Mouse (Mus musculus) ES-Bruce4 (cell line): ENCODE measurements around the gene Mcl1. TPM values are rescaled to one million over a fixed set of nuclear protein-coding genes. Genes with fewer than 3 reads are reported as not detected.
A peak's percentile ranks its signal among the peaks of the same experiment; 100 is the strongest.

ENCODE experiments used
- H3K27ac ChIP-seq: 2 replicates; pipeline ENCODE4 v1.5.1; 2012; ENCODE audit warnings: low read length, inconsistent platforms; ENCODE audit not compliant: insufficient read depth
- H3K27me3 ChIP-seq: 2 replicates; pipeline ENCODE4 v1.6.1; 2012; ENCODE audit warnings: mild to moderate bottlenecking, low read length, inconsistent platforms; ENCODE audit not compliant: control insufficient read depth, poor library complexity, insufficient read depth, severe bottlenecking
- H3K36me3 ChIP-seq: 2 replicates; pipeline ENCODE4 v1.6.1; 2012; ENCODE audit warnings: inconsistent platforms, mild to moderate bottlenecking, low read length, moderate library complexity; ENCODE audit not compliant: control insufficient read depth, poor library complexity, insufficient read depth, severe bottlenecking
- H3K4me1 ChIP-seq: one replicate; pipeline ENCODE4 v1.8.1; 2011; ENCODE audit warnings: low read length; ENCODE audit not compliant: control insufficient read depth, insufficient read depth
- H3K4me3 ChIP-seq: 2 replicates; pipeline ENCODE4 v1.5.1; 2011; ENCODE audit warnings: low read depth, mild to moderate bottlenecking, low read length
- H3K9ac ChIP-seq: 2 replicates; pipeline ENCODE4 v1.6.1; 2012; ENCODE audit warnings: low read depth, mild to moderate bottlenecking, inconsistent platforms; ENCODE audit not compliant: poor library complexity, severe bottlenecking
- H3K9me3 ChIP-seq: replicated peaks from 2 replicates; pipeline ENCODE4 v1.6.1; 2012; ENCODE audit warnings: mild to moderate bottlenecking, low read length, inconsistent platforms; ENCODE audit not compliant: control insufficient read depth, poor library complexity, insufficient read depth, severe bottlenecking
- CTCF ChIP-seq: IDR thresholded peaks from one replicate; pipeline ENCODE4 v1.8.1; 2011; ENCODE audit warnings: low read depth, low read length
- EP300 ChIP-seq: IDR thresholded peaks from 2 replicates; pipeline ENCODE4 v1.6.1; 2011; ENCODE audit warnings: low read depth, low read length; ENCODE audit not compliant: insufficient read depth
- POLR2A ChIP-seq: IDR thresholded peaks from one replicate; pipeline ENCODE4 v1.8.1; 2011; ENCODE audit warnings: low read length; ENCODE audit not compliant: insufficient read depth
- polyA plus RNA-seq: library from polyadenylated mRNA; stranded (reverse); fragments of >200 nt; gene quantifications from 2 replicates; pipeline ENCODE4 v1.2.4, GENCODE M21; 2011; ENCODE audit warnings: low read depth; ENCODE audit not compliant: missing spikeins, insufficient read depth, insufficient read length

The Mcl1 gene
- polyA plus RNA-seq, 1 experiment: 264 TPM

DNA sequence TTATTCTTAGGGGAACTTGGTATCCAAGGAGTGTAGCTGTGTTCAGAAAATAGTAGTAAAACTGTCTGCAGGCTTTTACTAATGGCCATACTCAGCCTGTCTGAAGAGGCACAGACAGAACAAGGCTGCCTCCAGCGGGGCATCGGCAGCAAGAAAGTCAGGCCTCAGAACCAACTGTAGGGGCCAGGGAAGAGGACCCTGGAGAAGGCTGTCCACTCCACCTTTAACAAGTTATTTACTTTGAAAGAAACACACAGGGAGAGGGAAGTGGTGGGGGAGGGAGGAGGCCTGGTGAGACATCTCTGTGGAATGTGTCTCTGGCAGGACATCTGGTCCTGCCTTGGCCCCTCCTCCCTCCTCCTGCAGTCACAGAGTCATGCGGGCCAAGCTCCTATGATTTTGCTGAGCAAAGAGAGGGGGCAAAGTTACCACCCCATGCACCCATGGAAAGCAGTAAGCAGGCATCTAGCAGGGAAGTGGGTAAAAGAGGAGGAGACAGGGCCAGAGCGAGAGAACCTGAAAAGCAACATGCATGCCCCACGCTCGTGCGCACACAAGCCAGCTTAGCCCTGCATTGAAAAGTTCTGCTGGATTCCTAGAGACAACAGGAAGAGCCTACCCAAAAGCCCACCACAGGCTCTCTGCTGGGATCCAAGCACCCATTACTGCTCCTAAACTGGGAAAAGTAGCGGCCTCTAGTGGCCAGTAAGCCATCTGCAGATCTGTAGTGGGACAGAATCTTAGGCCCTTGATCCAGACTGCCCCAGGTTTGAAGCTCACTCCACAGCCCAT, 16.9 kb downstream of the Mcl1 start:
- H3K27me3 ChIP-seq: no peaks in the 10 kb centered on the region
- H3K4me3 ChIP-seq: peak overlapping the region; percentile 39
- peak overlapping the region; percentile 97 for H3K27ac ChIP-seq
- peaks cover 3% of the 10 kb centered on the region for H3K4me1 ChIP-seq
- no peaks in the 10 kb centered on the region for H3K36me3 ChIP-seq
- no peak for TF ChIP-seq POLR2A
- TF ChIP-seq EP300: no peak
- no peak for TF ChIP-seq CTCF
- no peaks in the 10 kb centered on the region for H3K9me3 ChIP-seq
- peak overlapping the region; percentile 43 for H3K9ac ChIP-seq

DNA sequence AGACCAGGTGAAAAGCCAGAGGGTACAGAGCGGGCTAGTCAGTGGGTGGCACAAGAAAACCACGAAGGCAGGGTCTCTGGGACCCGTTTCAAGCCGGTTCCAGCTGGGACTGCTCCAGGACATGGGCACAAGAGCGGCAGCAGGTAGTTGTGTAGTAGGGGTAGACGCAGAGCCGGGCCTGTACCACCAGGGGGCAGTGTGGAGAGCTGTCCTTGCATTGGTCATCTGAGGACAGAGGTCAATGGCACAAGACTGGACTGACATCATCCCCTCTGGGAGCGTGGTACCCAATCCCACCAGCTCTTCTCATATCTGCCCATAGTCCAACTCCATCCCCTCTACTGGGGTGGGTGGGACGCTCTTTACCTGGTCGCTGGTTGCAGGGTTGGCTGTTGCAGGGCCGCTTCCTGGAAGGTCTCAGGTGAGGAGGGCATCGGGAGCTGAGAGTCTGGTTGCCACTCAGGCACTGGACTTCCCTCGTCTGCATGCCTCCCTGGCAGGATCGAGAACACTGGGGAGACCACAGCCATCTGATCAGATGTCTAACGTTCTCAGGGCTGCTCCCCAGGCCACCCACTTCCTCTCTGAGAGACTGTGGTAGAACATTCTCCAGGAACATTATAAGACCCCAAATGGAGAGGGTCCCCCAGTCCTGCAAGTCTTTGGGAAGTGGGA, 18.3 kb downstream of the Mcl1 start:
- Histone ChIP-seq H3K4me1 (peaks cover 7% of the 10 kb centered on the region), H3K9ac (peak overlapping the region; percentile 43), H3K9me3 (no peaks in the 10 kb centered on the region), H3K27ac (peak overlapping the region; percentile 97), H3K36me3 (no peaks in the 10 kb centered on the region), H3K4me3 (peak overlapping the region; percentile 10), H3K27me3 (no peaks in the 10 kb centered on the region)
- TF ChIP-seq POLR2A (no peak), EP300 (no peak), CTCF (no peak)

DNA sequence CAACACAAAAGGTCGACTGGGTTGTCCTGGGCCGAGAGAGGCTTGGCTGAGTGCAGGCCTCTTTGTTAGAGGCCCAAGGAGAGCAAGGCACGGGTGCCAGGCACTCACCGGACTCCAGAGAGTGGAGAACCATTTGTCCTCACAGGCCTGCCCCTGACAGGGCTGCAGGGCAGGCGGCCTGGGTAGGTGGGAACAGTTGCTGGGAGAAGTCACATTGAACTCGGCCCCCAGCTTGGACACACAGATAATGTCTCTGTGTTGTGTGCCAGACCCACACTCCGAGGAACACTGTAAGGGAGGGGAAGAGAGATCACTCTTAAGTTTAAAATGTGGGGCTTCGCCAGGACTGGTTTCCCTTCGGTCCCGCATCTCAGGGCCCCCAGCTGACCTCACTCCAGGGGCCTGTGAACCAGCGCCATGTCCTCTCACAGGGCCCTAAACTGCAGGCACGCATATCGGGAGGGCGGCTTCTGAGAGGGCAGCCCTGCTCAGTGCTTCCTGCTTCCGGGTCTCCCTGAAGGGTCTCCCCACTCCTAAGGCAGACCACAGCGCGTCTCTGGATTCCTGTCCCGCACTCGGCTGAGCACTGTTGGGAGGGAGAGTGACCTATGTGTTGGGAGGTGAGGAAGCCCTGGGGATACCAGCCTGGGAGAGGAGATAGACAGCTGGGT, 19.0 kb downstream of the Mcl1 start:
- Histone ChIP-seq H3K9me3 (no peaks in the 10 kb centered on the region), H3K27me3 (no peaks in the 10 kb centered on the region), H3K9ac (peak overlapping the region; percentile 43), H3K4me1 (peaks cover 7% of the 10 kb centered on the region), H3K27ac (no peak overlapping the region), H3K36me3 (no peaks in the 10 kb centered on the region), H3K4me3 (peak overlapping the region; percentile 20)
- TF ChIP-seq POLR2A (no peak), CTCF (no peak), EP300 (no peak)

DNA sequence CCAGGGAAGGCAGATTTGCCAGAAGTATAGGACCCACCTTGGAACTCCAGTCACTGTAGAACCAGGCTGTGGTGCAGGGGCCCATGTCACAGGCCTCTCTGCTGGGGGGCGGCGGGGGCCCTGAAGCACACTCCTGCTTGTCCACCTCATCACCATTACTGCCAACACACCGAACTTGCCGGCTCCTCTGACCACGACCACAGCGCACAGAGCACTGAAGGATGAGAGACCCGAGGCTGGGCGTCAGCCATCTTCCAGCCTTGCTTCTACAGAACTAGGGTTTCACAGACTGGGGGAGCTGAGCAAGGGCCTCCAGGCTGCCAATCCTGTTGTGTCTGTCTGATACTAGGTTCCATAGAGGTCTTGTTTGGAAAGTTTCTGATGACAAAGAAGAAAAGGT, 21.0 kb downstream of the Mcl1 start:
- H3K4me1 ChIP-seq: peaks cover 7% of the 10 kb centered on the region
- H3K27me3 ChIP-seq: no peaks in the 10 kb centered on the region
- TF ChIP-seq POLR2A (no peak), CTCF (no peak), EP300 (no peak)
- H3K27ac ChIP-seq: no peak overlapping the region
- H3K4me3 ChIP-seq: no peak overlapping the region
- H3K36me3 ChIP-seq: no peaks in the 10 kb centered on the region
- no peaks in the 10 kb centered on the region for H3K9me3 ChIP-seq
- no peak overlapping the region for H3K9ac ChIP-seq

DNA sequence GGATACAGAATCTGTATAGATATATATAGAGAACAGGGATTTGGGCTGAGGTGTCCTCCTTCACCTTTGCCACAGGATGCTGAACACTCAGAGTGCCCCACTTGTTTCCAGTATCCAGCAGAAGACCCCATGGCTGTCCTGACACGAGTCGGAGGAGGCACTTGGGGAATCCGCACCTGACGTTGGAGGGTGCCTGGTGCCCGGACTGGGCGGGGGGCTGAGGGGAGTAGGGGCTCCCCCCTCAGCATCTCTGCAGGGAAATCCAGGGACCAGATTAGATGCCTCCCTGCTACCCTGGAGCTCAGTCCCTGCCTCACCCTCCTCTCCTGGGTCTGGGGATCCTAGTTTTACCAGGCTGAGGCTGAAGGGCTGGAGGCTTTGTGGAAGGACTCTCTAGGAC, 22.1 kb downstream of the Mcl1 start:
- Histone ChIP-seq H3K27ac (no peak overlapping the region), H3K9ac (peak overlapping the region; percentile 22), H3K9me3 (no peaks in the 10 kb centered on the region), H3K4me1 (peaks cover 12% of the 10 kb centered on the region), H3K27me3 (no peaks in the 10 kb centered on the region), H3K36me3 (no peaks in the 10 kb centered on the region), H3K4me3 (no peak overlapping the region)
- TF ChIP-seq POLR2A (no peak), EP300 (no peak), CTCF (no peak)
